21 mouse cellular contexts compared by ENCODE assay signal in the genomic region with DNA sequence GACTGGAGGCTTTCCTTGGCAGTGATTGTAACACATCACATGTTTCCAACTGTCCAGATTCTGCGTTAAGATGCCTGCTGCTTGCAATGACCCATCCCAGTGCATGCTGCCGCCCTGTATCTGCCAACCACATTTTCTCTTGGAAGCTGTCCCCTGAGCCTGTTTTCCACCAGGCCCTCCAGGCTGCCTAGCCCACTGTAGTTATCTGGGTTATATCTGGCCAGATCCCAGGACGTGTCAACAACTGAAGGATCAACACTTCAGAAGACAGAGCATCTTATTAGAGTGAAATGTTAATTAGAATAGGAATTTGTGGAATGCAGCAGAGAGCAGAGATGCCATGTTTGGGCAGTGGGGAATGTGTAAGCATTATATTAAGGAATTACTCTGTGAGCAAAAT.
DNase-seq lines count a peak whose midpoint lies in the region; ATAC-seq and TF ChIP-seq lines count a peak whose summit lies in the region.
"Had no signal": no experiment of that assay in that cellular context is flagged by ENCODE, and none has a peak within 500 bp of the region (broad histone marks: within the 10 kb centered on the region; RNA-seq: fewer than 3 reads in every experiment).

No protein-coding gene starts in this region.

- no peaks in the 10 kb centered on the region for H3K27me3 ChIP-seq in embryonic facial prominence, embryonic 15.5 days
- H3K27me3 ChIP-seq in embryonic facial prominence, embryonic 10.5 days (replicated peaks; ENCODE audit: low read depth, poor library complexity, severe bottlenecking), result no peaks in the 10 kb centered on the region
- no peaks in the 10 kb centered on the region for H3K27me3 ChIP-seq in heart, embryonic 15.5 days
- H3K27me3 ChIP-seq in heart, embryonic 12.5 days (replicated peaks), result no peaks in the 10 kb centered on the region
- H3K27me3 ChIP-seq in lung, embryonic 14.5 days (ENCODE audit: insufficient read depth, low read length), result no peaks in the 10 kb centered on the region
- H3K27me3 ChIP-seq: limb, embryonic 13.5 days had no signal

- no peak for TF ChIP-seq CTCF in lung, embryonic 14.5 days (IDR thresholded peaks at IDR 0.05; ENCODE audit: low read depth)

- no peaks in the 10 kb centered on the region for H3K4me1 ChIP-seq in embryonic facial prominence, embryonic 15.5 days
- H3K4me1 ChIP-seq in embryonic facial prominence, embryonic 10.5 days, result no peaks in the 10 kb centered on the region
- H3K4me1 ChIP-seq in heart, embryonic 15.5 days (replicated peaks), result peaks cover 10% of the 10 kb centered on the region
- H3K4me1 ChIP-seq in heart, embryonic 12.5 days (replicated peaks), result peaks cover 12% of the 10 kb centered on the region
- H3K4me1 ChIP-seq in lung, embryonic 14.5 days (ENCODE audit: insufficient read depth), result no peaks in the 10 kb centered on the region

- no peak overlapping the region for H3K4me2 ChIP-seq in embryonic facial prominence, embryonic 15.5 days (replicated peaks)
- no peak overlapping the region for H3K4me2 ChIP-seq in heart, embryonic 15.5 days
- no peak overlapping the region for H3K4me2 ChIP-seq in heart, embryonic 12.5 days
- H3K4me2 ChIP-seq in lung, embryonic 14.5 days, result no peak overlapping the region
- H3K4me2 ChIP-seq: limb, embryonic 13.5 days had no signal

- ATAC-seq in embryonic facial prominence, embryonic 15.5 days (ENCODE audit: insufficient number of reproducible peaks, low FRiP score, low TSS enrichment, low read depth), result peak; percentile 54; the same call in 1 of the 2 replicates
- peak; percentile 84 for ATAC-seq in heart, embryonic 15.5 days (replicated peaks; ENCODE audit: insufficient number of reproducible peaks, insufficient read depth, low FRiP score, low read depth)
- no peak for ATAC-seq in heart, embryonic 12.5 days (ENCODE audit: insufficient number of reproducible peaks, low FRiP score)
- ATAC-seq in lung, embryonic 14.5 days (ENCODE audit: insufficient read depth), result 0 out of 2 replicates have a peak, but pooled peaks have one; percentile 47
- ATAC-seq: lung, postnatal 0 days; midbrain, embryonic 16.5 days had no signal

- no peaks in the 10 kb centered on the region for H3K9me3 ChIP-seq in embryonic facial prominence, embryonic 15.5 days (replicated peaks)
- no peaks in the 10 kb centered on the region for H3K9me3 ChIP-seq in embryonic facial prominence, embryonic 10.5 days
- H3K9me3 ChIP-seq in heart, embryonic 15.5 days (replicated peaks), result no peaks in the 10 kb centered on the region
- no peaks in the 10 kb centered on the region for H3K9me3 ChIP-seq in heart, embryonic 12.5 days (replicated peaks)
- H3K9me3 ChIP-seq in lung, embryonic 14.5 days (ENCODE audit: low read depth, low read length), result no peaks in the 10 kb centered on the region
- H3K9me3 ChIP-seq: limb, embryonic 13.5 days had no signal

- H3K27ac ChIP-seq in embryonic facial prominence, embryonic 15.5 days (replicated peaks), result no peak overlapping the region
- no peak overlapping the region for H3K27ac ChIP-seq in embryonic facial prominence, embryonic 10.5 days (replicated peaks)
- peak overlapping the region; percentile 62 for H3K27ac ChIP-seq in heart, embryonic 15.5 days
- H3K27ac ChIP-seq in heart, embryonic 12.5 days (ENCODE audit: poor library complexity, severe bottlenecking), result no peak overlapping the region
- H3K27ac ChIP-seq in lung, embryonic 14.5 days (ENCODE audit: low read depth), result no peak overlapping the region
- H3K27ac ChIP-seq: left cerebral cortex, adult 2 months; limb, embryonic 13.5 days; liver, embryonic 14.5 days had no signal

- no peak overlapping the region for H3K9ac ChIP-seq in embryonic facial prominence, embryonic 15.5 days
- H3K9ac ChIP-seq in heart, embryonic 15.5 days, result no peak overlapping the region
- H3K9ac ChIP-seq in heart, embryonic 12.5 days, result no peak overlapping the region
- no peak overlapping the region for H3K9ac ChIP-seq in lung, embryonic 14.5 days
- H3K9ac ChIP-seq: limb, embryonic 13.5 days; liver, embryonic 14.5 days had no signal

- 24% methylated on average over 3 of the region's 3 CpGs for WGBS in embryonic facial prominence, embryonic 15.5 days
- WGBS in embryonic facial prominence, embryonic 10.5 days, result 49% methylated on average over 3 of the region's 3 CpGs
- 23% methylated on average over 3 of the region's 3 CpGs for WGBS in heart, embryonic 15.5 days
- 15% methylated on average over 3 of the region's 3 CpGs for WGBS in heart, embryonic 12.5 days
- WGBS in lung, embryonic 14.5 days, result 22% methylated on average over 3 of the region's 3 CpGs

- no peak for DNase-seq in embryonic facial prominence, embryonic 10.5 days (ENCODE audit: low spot score)
- peak; percentile 29 for DNase-seq in lung, embryonic 14.5 days
- DNase-seq in lung, postnatal 4 days, result no peak
- DNase-seq in retina, postnatal 1 day, result peak; percentile 80
- DNase-seq in ovary, postnatal 10 days (ENCODE audit: low spot score), result no peak
- DNase-seq: adrenal gland, postnatal 25 days; B cell, adult 2 months; cerebellum, adult 9-11 months; kidney, adult 18-20 months; kidney, postnatal 14 days; right cerebral cortex, postnatal 25 days; thymus, postnatal 14 days had no signal

- no peaks in the 10 kb centered on the region for H3K36me3 ChIP-seq in embryonic facial prominence, embryonic 15.5 days
- H3K36me3 ChIP-seq in embryonic facial prominence, embryonic 10.5 days (replicated peaks), result no peaks in the 10 kb centered on the region
- no peaks in the 10 kb centered on the region for H3K36me3 ChIP-seq in heart, embryonic 15.5 days
- no peaks in the 10 kb centered on the region for H3K36me3 ChIP-seq in heart, embryonic 12.5 days
- no peaks in the 10 kb centered on the region for H3K36me3 ChIP-seq in lung, embryonic 14.5 days (ENCODE audit: insufficient read depth)
- H3K36me3 ChIP-seq: limb, embryonic 13.5 days had no signal

- H3K4me3 ChIP-seq in embryonic facial prominence, embryonic 15.5 days (replicated peaks), result no peak overlapping the region
- no peak overlapping the region for H3K4me3 ChIP-seq in embryonic facial prominence, embryonic 10.5 days
- H3K4me3 ChIP-seq in heart, embryonic 15.5 days, result no peak overlapping the region
- H3K4me3 ChIP-seq in heart, embryonic 12.5 days, result no peak overlapping the region
- H3K4me3 ChIP-seq in lung, embryonic 14.5 days (ENCODE audit: low read depth, low read length), result no peak overlapping the region
- H3K4me3 ChIP-seq: left cerebral cortex, adult 2 months; limb, embryonic 13.5 days; megakaryocyte, embryonic 14.5 days had no signal

Comparison
In these comparisons a context has a peak if more than half of its experiments do, and no peak if none do; other contexts are left out.
1. DNase-seq: peak in lung, embryonic 14.5 days (single experiment) and retina, postnatal 1 day (single experiment); none in embryonic facial prominence, embryonic 10.5 days (single experiment), lung, postnatal 4 days (0 of 2) and ovary, postnatal 10 days (single experiment).